Mouse (Mus musculus): ENCODE measurements around the gene Zfp956. TPM values are rescaled to one million over a fixed set of nuclear protein-coding genes. Genes with fewer than 3 reads are reported as not detected.
A peak's percentile ranks its signal among the peaks of the same experiment; 100 is the strongest.
"Not testable (repeated sequence)": the region's sequence is repeated elsewhere in the genome, so short reads cannot be mapped to it uniquely, and the experiment has no call there.

The Zfp956 gene
- total RNA-seq, 1 experiment from 2014 or later: 7.9 TPM

DNA sequence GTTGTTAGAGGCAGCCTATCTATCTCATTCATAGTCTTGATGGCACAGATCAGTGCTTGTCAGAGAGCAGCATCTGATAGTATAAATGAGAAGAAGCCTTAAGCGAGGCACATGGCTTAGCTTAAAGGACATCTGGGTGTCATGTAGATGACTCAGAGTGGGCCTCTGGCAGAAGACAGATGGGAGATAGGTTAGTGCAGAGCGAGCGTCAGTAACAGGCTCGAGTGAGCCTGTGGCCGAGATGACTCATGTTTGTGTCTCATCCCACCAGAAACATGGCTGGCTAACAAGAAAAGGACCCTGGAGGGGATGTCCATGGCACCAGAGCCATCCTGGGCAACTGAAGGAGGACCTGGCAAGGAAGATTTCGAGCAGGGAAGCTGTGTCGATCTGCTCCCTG is 9.9 kb downstream of the Zfp956 start:
- no peak for ATAC-seq (replicated peaks; ENCODE audit: low read depth, poor library complexity, severe bottlenecking)

DNA sequence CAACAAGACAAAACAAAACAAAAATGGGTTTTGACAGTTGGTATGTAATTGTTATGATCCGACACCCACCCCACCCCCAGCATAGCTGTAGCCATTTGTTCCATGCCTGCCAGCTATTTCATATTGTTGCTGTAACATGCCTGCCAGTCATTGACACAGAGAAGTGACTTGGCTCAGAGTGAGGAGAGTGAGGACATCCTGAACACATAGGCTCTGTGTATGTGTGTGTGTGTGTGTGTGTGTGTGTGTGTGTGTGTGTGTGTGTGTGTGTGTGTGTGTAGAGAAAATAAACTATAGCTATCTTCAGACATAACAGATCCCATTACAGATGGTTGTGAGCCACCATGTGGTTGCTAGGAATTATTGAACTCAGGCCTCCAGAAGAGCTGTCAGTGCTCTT is 15.0 kb downstream of the Zfp956 start:
- ATAC-seq (replicated peaks; ENCODE audit: low read depth, poor library complexity, severe bottlenecking): not testable (repeated sequence)

DNA sequence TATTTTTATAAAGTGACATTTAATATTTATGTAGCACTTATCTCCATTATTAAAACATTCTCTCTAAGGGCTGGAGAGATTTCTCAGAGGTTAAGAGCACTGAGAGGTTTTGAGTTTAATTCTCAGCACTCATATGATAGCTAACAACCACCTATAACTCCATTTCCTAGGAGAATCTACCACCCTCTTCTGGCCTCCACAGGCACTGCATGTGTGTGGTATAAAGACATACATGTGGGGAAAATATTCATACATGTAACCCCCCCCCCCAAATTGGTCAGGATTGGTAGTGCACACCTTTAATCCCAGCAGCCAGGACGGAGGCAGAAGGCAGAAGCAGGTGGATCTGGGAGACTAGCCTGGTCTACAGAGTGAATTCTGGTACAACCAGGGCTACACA is 21.4 kb downstream of the Zfp956 start:
- ATAC-seq (replicated peaks; ENCODE audit: low read depth, poor library complexity, severe bottlenecking): no peak; the same call in 1 of the 2 replicates

DNA sequence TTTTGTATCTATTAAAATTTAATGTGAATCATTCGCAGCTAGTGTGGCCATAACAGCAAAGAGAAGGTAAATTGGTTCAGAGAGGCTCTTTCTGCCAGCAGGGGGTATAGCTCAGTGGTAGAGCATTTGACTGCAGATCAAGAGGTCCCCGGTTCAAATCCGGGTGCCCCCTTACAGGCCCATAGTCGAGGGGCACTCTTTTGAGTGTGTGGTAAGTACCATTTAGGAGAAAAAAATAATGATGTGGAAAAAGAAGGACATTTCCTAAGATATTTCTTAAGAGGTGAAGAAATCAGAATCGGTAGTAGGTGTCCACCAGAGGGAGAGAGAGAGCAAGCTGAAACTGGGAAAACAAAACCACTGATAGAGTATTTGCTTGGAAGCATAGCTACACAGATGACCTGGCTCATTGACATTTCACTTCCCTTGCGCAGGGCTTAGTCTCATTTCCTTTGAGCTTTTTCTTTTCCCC is 25.7 kb downstream of the Zfp956 start:
- peak; percentile 94 for ATAC-seq (replicated peaks; ENCODE audit: low read depth, poor library complexity, severe bottlenecking)

DNA sequence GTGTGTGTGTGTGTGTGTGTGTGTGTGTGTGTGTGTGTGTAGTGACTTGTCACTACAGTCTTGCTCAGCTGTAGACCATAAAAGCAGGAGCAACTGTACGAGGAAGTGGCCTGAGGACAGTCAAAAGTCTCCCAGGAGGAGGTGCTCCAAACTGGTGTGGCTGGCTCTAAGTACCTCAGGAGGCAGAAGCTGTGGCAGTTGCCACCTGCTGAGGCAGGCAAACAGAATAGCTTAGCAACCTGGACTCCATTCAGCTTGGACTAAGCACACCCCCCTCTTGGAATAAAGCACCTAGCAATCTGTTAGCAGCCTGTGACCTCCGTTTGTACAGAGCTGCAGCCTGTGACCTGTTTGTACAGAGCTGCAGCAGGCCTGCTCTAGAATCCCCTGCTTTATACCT is 30.7 kb downstream of the Zfp956 start:
- no peak for ATAC-seq (replicated peaks; ENCODE audit: low read depth, poor library complexity, severe bottlenecking)

DNA sequence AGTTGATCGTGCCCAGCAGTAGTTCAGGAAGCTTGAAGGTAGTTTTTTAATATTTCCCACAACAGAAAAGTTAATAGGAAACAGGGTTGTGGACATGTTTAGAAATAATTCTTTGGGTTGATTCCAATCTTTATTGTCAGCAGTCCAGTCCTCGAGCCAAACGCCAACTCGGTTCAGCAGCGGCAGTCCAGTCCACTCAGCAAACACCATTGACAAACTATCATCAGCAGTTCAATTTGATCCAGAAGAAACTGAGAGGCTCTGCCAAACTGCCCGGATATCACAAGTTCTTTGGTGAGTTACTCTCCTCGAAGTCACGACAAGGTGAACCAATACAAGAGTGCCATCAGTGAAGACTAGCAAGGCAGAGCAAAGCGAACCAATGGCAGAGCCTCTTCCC is 42.5 kb downstream of the Zfp956 start:
- no peak for ATAC-seq (replicated peaks; ENCODE audit: low read depth, poor library complexity, severe bottlenecking)

DNA sequence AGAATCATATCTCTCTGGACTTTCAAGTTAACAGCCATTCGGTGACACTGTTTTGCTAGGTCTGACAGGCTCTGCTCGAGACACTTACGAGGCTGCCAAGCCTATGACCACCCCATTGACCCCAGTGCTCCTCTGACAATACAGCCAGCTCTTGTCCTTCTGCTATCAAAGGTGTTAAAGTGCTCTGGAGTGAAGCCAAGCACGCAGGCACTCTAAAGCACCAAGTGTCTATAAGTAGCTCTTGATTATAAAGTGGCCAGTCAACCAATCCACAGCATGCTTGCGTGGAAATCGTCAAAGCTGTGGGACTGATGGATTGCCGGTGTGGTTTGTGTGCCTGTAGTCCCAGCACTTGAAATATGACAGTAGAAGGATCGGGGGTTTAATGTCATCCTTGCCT is 57.5 kb downstream of the Zfp956 start:
- no peak for ATAC-seq (replicated peaks; ENCODE audit: low read depth, poor library complexity, severe bottlenecking)

Other genes starting within 250 kb of the Zfp956 start
- 206 and 214 TPM in 2 replicates for gene Pdia4, start 140.0 kb upstream of the Zfp956 start, total RNA-seq (2017)
- gene Zfp786, start 122.5 kb upstream of the Zfp956 start, total RNA-seq (2017): 2.2 and 3.2 TPM in 2 replicates
- 21.2 and 21.8 TPM in 2 replicates for gene Zfp398, start 117.7 kb upstream of the Zfp956 start, total RNA-seq (2017)
- gene Zfp282, start 76.2 kb upstream of the Zfp956 start, total RNA-seq (2017): 15.1 and 16.9 TPM in 2 replicates
- 9.0 and 10.3 TPM in 2 replicates for gene Zfp212, start 32.9 kb upstream of the Zfp956 start, total RNA-seq (2017)
- gene Zfp777, start 95.5 kb downstream of the Zfp956 start, total RNA-seq (2017): 26.1 and 30.6 TPM in 2 replicates
- gene Zfp746, start 133.2 kb downstream of the Zfp956 start, total RNA-seq (2017): 24.3 and 30.5 TPM in 2 replicates

Measured in common myeloid progenitor, adult 5-6 weeks (primary cell).